Comparison of ENCODE assay signal across 29 mouse cellular contexts in genomic region chr1:171356814-171357213, GRCm38 (mm10). TPM values are rescaled to one million over a fixed set of nuclear protein-coding genes. Genes with fewer than 3 reads are reported as not detected.
"Had no signal": no experiment of that assay in that cellular context is flagged by ENCODE, and none has a peak within 500 bp of the region (broad histone marks: within the 10 kb centered on the region; RNA-seq: fewer than 3 reads in every experiment).

No protein-coding gene starts in this region.

- H3K9ac ChIP-seq: heart, embryonic 12.5 days; hindbrain, embryonic 12.5 days; hindbrain, embryonic 14.5 days; intestine, embryonic 15.5 days; limb, embryonic 12.5 days; liver, embryonic 13.5 days; liver, embryonic 15.5 days had no signal

- H3K4me3 ChIP-seq: heart, embryonic 10.5 days; heart, embryonic 12.5 days; hindbrain, embryonic 10.5 days; hindbrain, embryonic 12.5 days; intestine, embryonic 15.5 days; layer of hippocampus, adult 2 months; left cerebral cortex, adult 2 months; limb, embryonic 10.5 days; limb, embryonic 12.5 days; liver, embryonic 13.5 days; liver, embryonic 15.5 days had no signal

- DNase-seq: gastrocnemius, postnatal 14 days; gastrocnemius, postnatal 36 days; heart, adult 18-20 months; heart, postnatal 10 days; heart, postnatal 4 days; kidney, adult 2 months; kidney, adult 9 months; kidney, postnatal 14 days; kidney, postnatal 4 days; liver; liver, embryonic 13.5 days had no signal

- H3K27me3 ChIP-seq: heart, embryonic 12.5 days; hindbrain, embryonic 12.5 days; intestine, embryonic 15.5 days; limb, embryonic 12.5 days; liver, embryonic 13.5 days; liver, embryonic 15.5 days had no signal

- H3K4me2 ChIP-seq: heart, embryonic 12.5 days; hindbrain, embryonic 12.5 days; hindbrain, embryonic 14.5 days; intestine, embryonic 15.5 days; limb, embryonic 12.5 days; liver, embryonic 11.5 days; liver, embryonic 13.5 days; liver, embryonic 15.5 days had no signal

- H3K9me3 ChIP-seq: heart, embryonic 10.5 days; limb, embryonic 10.5 days; liver, embryonic 15.5 days had no signal

- H3K27ac ChIP-seq: heart, embryonic 10.5 days; hindbrain, embryonic 10.5 days; hindbrain, embryonic 12.5 days; hindbrain, embryonic 14.5 days; intestine, embryonic 15.5 days; layer of hippocampus, adult 2 months; left cerebral cortex, adult 2 months; limb, embryonic 10.5 days; limb, embryonic 12.5 days had no signal

- ATAC-seq: hindbrain, embryonic 16.5 days; inflammation-experienced regulatory T-cells, adult 6 months; intestine, embryonic 15.5 days; intestine, postnatal 0 days had no signal

RNA-seq across cellular contexts. Expression of gene Klhdc9, which starts 3.8 kb away (rescaled TPM):
- total RNA-seq: gastrocnemius, adult 18-20 months; gastrocnemius, adult 8-10 months; gastrocnemius, postnatal 36 days; heart, adult 18-20 months; heart, postnatal 25 days had no signal

RNA-seq across cellular contexts. Expression of gene Nectin4, which starts 13.1 kb away (rescaled TPM):
- total RNA-seq: gastrocnemius, adult 18-20 months; gastrocnemius, adult 8-10 months; gastrocnemius, postnatal 14 days had no signal
